Mouse (Mus musculus): ENCODE measurements at regions not wholly inside any gene's neighbourhood (a gene's known extent, or its start where the extent isn't known, plus 50 kb on each side); places are given as distances from the start of the nearest gene placed in this dataset.
A peak's percentile ranks its signal among the peaks of the same experiment; 100 is the strongest.

DNA sequence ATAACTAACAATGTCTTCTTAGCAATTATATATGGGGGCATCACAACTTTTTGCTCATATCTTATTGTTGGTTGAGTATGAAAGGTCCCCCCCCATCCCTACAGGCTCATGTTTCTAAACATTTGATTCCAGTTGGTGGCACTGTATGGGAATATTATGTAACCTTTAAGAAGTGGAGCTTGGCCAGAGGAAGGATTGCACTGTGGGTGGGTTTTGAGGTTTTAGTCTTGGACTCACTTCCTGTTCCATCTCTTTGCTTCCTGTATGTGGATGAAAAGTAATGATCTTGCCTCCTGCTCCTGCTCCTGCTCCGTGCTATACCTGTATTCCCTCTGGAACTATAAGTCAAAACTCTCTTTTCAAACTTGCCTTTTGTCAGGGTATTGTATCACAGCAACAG is 778.2 kb upstream of the Lrrc6 start:
- Histone ChIP-seq H3K4me1 (ENCODE audit: control insufficient read depth, insufficient read depth, low read length) (no peaks in the 10 kb centered on the region), H3K4me2 (ENCODE audit: low read depth, low read length) (no peak overlapping the region), H3K9me3 (replicated peaks; ENCODE audit: control insufficient read depth, low read length) (no peaks in the 10 kb centered on the region), H3K4me3 (ENCODE audit: low read length) (no peak overlapping the region), H3K9ac (ENCODE audit: low read length) (no peak overlapping the region), H3K27me3 (ENCODE audit: control insufficient read depth, insufficient read depth, low read length) (no peaks in the 10 kb centered on the region), H3K27ac (ENCODE audit: low read length) (no peak overlapping the region), H3K36me3 (ENCODE audit: control insufficient read depth, insufficient read depth) (no peaks in the 10 kb centered on the region)
- ATAC-seq (replicated peaks; ENCODE audit: extremely low read depth, insufficient read depth, low FRiP score), result no peak
- 79% methylated on average over 1 of the region's 1 CpGs for WGBS

DNA sequence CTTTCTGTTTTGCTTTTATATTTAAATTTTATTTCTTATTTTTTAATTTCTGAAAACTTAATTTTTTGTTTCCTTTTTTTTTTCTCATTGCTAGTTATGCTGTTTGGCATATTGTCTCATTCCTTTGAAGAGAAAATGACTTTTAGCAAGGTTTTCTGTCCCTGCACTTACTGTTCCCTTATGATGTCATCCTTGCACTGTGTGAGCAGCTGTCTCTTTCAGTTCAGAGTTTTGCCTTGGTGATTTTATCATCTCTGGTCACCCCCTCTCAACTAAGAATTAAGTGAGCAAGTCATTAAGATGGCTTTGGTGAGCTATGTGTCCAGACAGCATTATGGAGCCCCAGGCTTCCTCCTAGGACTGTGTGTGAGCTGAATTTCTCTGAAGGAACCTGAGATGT is 774.3 kb upstream of the Lrrc6 start:
- Histone ChIP-seq H3K4me3 (ENCODE audit: low read length) (no peak overlapping the region), H3K36me3 (ENCODE audit: control insufficient read depth, insufficient read depth) (no peaks in the 10 kb centered on the region), H3K27me3 (ENCODE audit: control insufficient read depth, insufficient read depth, low read length) (no peaks in the 10 kb centered on the region), H3K9ac (ENCODE audit: low read length) (no peak overlapping the region), H3K4me2 (ENCODE audit: low read depth, low read length) (no peak overlapping the region), H3K4me1 (ENCODE audit: control insufficient read depth, insufficient read depth, low read length) (no peaks in the 10 kb centered on the region), H3K27ac (ENCODE audit: low read length) (no peak overlapping the region), H3K9me3 (replicated peaks; ENCODE audit: control insufficient read depth, low read length) (no peaks in the 10 kb centered on the region)
- ATAC-seq (replicated peaks; ENCODE audit: extremely low read depth, insufficient read depth, low FRiP score), result no peak

GRCm38 (mm10) chr15:67272397-67272796 is 771.7 kb upstream of the Lrrc6 start:
- no peak for ATAC-seq (replicated peaks; ENCODE audit: extremely low read depth, insufficient read depth, low FRiP score)
- Histone ChIP-seq H3K4me1 (ENCODE audit: control insufficient read depth, insufficient read depth, low read length) (no peaks in the 10 kb centered on the region), H3K9ac (ENCODE audit: low read length) (no peak overlapping the region), H3K4me2 (ENCODE audit: low read depth, low read length) (no peak overlapping the region), H3K27me3 (ENCODE audit: control insufficient read depth, insufficient read depth, low read length) (no peaks in the 10 kb centered on the region), H3K36me3 (ENCODE audit: control insufficient read depth, insufficient read depth) (no peaks in the 10 kb centered on the region), H3K27ac (ENCODE audit: low read length) (no peak overlapping the region), H3K9me3 (replicated peaks; ENCODE audit: control insufficient read depth, low read length) (no peaks in the 10 kb centered on the region), H3K4me3 (ENCODE audit: low read length) (no peak overlapping the region)
- WGBS, result 89% methylated on average over 2 of the region's 2 CpGs

GRCm38 (mm10) chr15:67263723-67264122 is 763.0 kb upstream of the Lrrc6 start:
- no peak for ATAC-seq (replicated peaks; ENCODE audit: extremely low read depth, insufficient read depth, low FRiP score)
- Histone ChIP-seq H3K9me3 (replicated peaks; ENCODE audit: control insufficient read depth, low read length) (no peaks in the 10 kb centered on the region), H3K4me3 (ENCODE audit: low read length) (no peak overlapping the region), H3K36me3 (ENCODE audit: control insufficient read depth, insufficient read depth) (no peaks in the 10 kb centered on the region), H3K4me1 (ENCODE audit: control insufficient read depth, insufficient read depth, low read length) (no peaks in the 10 kb centered on the region), H3K27ac (ENCODE audit: low read length) (no peak overlapping the region), H3K27me3 (ENCODE audit: control insufficient read depth, insufficient read depth, low read length) (no peaks in the 10 kb centered on the region), H3K4me2 (ENCODE audit: low read depth, low read length) (peak overlapping the region; percentile 1; the same call in 1 of the 2 replicates), H3K9ac (ENCODE audit: low read length) (no peak overlapping the region)
- 60% methylated on average over 6 of the region's 6 CpGs for WGBS

DNA sequence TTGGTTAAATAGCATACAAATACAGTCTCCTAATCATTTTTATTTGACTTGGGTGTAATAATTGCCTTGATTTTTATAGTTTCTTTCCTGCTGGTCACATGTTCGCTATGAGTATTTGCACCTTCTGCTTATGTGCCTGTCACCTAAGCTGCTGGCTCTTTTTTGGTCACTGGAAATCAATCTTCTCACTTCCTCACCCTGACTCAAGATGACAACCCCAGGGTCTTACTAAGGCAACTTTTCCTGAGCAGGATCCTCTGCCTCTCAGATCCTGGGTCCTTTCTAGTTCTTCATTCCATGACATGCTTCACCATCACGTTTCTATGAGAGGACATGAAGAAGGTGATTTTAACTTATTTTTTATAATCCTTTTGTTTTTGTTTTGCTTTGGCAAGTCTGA is 762.6 kb upstream of the Lrrc6 start:
- no peak for ATAC-seq (replicated peaks; ENCODE audit: extremely low read depth, insufficient read depth, low FRiP score)
- WGBS, result 52% methylated on average over 2 of the region's 2 CpGs
- H3K4me2 ChIP-seq (ENCODE audit: low read depth, low read length), result no peak overlapping the region
- H3K9ac ChIP-seq (ENCODE audit: low read length), result no peak overlapping the region
- no peak overlapping the region for H3K27ac ChIP-seq (ENCODE audit: low read length)
- no peaks in the 10 kb centered on the region for H3K4me1 ChIP-seq (ENCODE audit: control insufficient read depth, insufficient read depth, low read length)
- H3K4me3 ChIP-seq (ENCODE audit: low read length), result no peak overlapping the region
- H3K36me3 ChIP-seq (ENCODE audit: control insufficient read depth, insufficient read depth), result no peaks in the 10 kb centered on the region
- H3K9me3 ChIP-seq (replicated peaks; ENCODE audit: control insufficient read depth, low read length), result no peaks in the 10 kb centered on the region
- H3K27me3 ChIP-seq (ENCODE audit: control insufficient read depth, insufficient read depth, low read length), result no peaks in the 10 kb centered on the region

GRCm38 (mm10) chr15:67262269-67262668 is 761.6 kb upstream of the Lrrc6 start:
- 79% methylated on average over 2 of the region's 2 CpGs for WGBS
- no peaks in the 10 kb centered on the region for H3K36me3 ChIP-seq (ENCODE audit: control insufficient read depth, insufficient read depth)
- no peaks in the 10 kb centered on the region for H3K9me3 ChIP-seq (replicated peaks; ENCODE audit: control insufficient read depth, low read length)
- no peak overlapping the region for H3K27ac ChIP-seq (ENCODE audit: low read length)
- H3K4me3 ChIP-seq (ENCODE audit: low read length), result no peak overlapping the region
- no peak overlapping the region for H3K4me2 ChIP-seq (ENCODE audit: low read depth, low read length)
- no peaks in the 10 kb centered on the region for H3K27me3 ChIP-seq (ENCODE audit: control insufficient read depth, insufficient read depth, low read length)
- no peaks in the 10 kb centered on the region for H3K4me1 ChIP-seq (ENCODE audit: control insufficient read depth, insufficient read depth, low read length)
- no peak overlapping the region for H3K9ac ChIP-seq (ENCODE audit: low read length)
- ATAC-seq (replicated peaks; ENCODE audit: extremely low read depth, insufficient read depth, low FRiP score), result no peak

DNA sequence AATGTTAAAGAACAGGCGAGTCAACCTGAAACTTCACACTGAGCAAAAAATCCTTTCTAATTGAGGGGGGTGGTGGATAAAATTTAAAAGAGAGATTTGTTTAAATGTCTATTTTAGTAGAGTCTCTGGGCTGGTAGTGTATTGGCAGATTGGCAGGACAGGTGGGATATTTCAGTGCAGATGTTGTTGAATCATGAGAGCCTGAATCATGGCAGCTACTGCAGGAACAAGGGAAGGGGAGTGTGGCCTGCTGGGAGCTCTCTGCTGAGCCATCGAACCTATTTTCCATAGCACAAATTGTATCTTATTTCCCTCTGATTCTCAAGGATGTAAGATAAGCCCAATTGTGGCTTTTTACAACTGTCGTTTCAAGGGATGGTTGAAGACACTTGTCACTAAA is 760.0 kb upstream of the Lrrc6 start:
- H3K36me3 ChIP-seq (ENCODE audit: control insufficient read depth, insufficient read depth), result no peaks in the 10 kb centered on the region
- H3K27ac ChIP-seq (ENCODE audit: low read length), result no peak overlapping the region
- 70% methylated on average over 3 of the region's 3 CpGs for WGBS
- no peaks in the 10 kb centered on the region for H3K27me3 ChIP-seq (ENCODE audit: control insufficient read depth, insufficient read depth, low read length)
- H3K9ac ChIP-seq (ENCODE audit: low read length), result no peak overlapping the region
- H3K9me3 ChIP-seq (replicated peaks; ENCODE audit: control insufficient read depth, low read length), result no peaks in the 10 kb centered on the region
- no peak for ATAC-seq (replicated peaks; ENCODE audit: extremely low read depth, insufficient read depth, low FRiP score)
- H3K4me1 ChIP-seq (ENCODE audit: control insufficient read depth, insufficient read depth, low read length), result no peaks in the 10 kb centered on the region
- no peak overlapping the region for H3K4me2 ChIP-seq (ENCODE audit: low read depth, low read length)
- H3K4me3 ChIP-seq (ENCODE audit: low read length), result no peak overlapping the region

DNA sequence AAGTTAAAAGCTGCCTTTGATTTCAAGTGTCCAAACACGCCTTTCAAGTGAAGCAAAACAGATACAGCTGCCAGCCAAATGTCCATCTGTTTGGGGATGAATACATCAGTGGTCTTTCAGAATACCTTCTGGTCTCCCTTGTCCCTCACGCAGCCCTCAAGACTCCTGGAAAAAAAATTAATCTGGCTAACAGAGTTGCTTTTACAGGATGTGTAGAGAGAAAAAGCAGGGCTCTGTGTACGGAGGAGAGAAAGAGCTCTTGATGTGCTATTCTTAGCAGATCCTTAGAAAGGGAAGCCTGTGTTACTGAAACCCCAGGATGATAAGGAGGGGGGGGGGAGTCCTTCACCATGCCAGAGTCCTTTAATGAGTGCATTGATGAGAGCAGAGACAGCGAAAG is 748.4 kb upstream of the Lrrc6 start:
- H3K27me3 ChIP-seq (ENCODE audit: control insufficient read depth, insufficient read depth, low read length), result no peaks in the 10 kb centered on the region
- H3K27ac ChIP-seq (ENCODE audit: low read length), result no peak overlapping the region
- H3K36me3 ChIP-seq (ENCODE audit: control insufficient read depth, insufficient read depth), result no peaks in the 10 kb centered on the region
- 18% methylated on average over 4 of the region's 4 CpGs for WGBS
- H3K4me2 ChIP-seq (ENCODE audit: low read depth, low read length), result peak overlapping the region; percentile 43
- ATAC-seq (replicated peaks; ENCODE audit: extremely low read depth, insufficient read depth, low FRiP score), result peak; percentile 70; the same call in 1 of the 2 replicates
- H3K4me3 ChIP-seq (ENCODE audit: low read length), result no peak overlapping the region; the same call in 1 of the 2 replicates
- no peak overlapping the region for H3K9ac ChIP-seq (ENCODE audit: low read length)
- H3K4me1 ChIP-seq (ENCODE audit: control insufficient read depth, insufficient read depth, low read length), result peaks cover 10% of the 10 kb centered on the region
- H3K9me3 ChIP-seq (replicated peaks; ENCODE audit: control insufficient read depth, low read length), result no peaks in the 10 kb centered on the region

DNA sequence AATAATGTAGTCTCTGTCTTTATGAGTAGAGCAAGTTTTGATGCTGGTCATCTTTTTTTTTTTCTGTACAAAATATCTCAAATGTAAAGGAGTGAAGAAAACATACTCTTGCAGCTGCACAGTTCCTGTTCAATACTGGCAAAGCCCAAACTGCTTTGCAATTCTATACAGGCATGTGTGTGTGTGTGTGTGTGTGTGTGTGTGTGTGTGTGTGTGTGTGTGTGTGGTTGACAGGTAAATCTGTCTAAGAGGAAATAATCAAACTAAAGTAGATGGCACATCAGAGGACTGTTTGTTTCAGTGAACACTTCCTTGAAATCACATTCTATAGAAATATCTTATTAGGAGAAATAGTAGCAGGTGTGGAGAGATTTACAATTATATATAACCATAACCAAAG is 747.8 kb upstream of the Lrrc6 start:
- H3K9ac ChIP-seq (ENCODE audit: low read length), result no peak overlapping the region
- H3K9me3 ChIP-seq (replicated peaks; ENCODE audit: control insufficient read depth, low read length), result no peaks in the 10 kb centered on the region
- no peak overlapping the region for H3K4me2 ChIP-seq (ENCODE audit: low read depth, low read length)
- no peak overlapping the region for H3K4me3 ChIP-seq (ENCODE audit: low read length)
- no peak for ATAC-seq (replicated peaks; ENCODE audit: extremely low read depth, insufficient read depth, low FRiP score)
- H3K4me1 ChIP-seq (ENCODE audit: control insufficient read depth, insufficient read depth, low read length), result peaks cover 9% of the 10 kb centered on the region
- H3K36me3 ChIP-seq (ENCODE audit: control insufficient read depth, insufficient read depth), result no peaks in the 10 kb centered on the region
- H3K27ac ChIP-seq (ENCODE audit: low read length), result no peak overlapping the region
- H3K27me3 ChIP-seq (ENCODE audit: control insufficient read depth, insufficient read depth, low read length), result no peaks in the 10 kb centered on the region
